In genomic region chr11:115427482-115428331, GRCm38 (mm10) we compare ENCODE assay signal across 8 mouse cellular contexts. TPM values are rescaled to one million over a fixed set of nuclear protein-coding genes. Genes with fewer than 3 reads are reported as not detected.
DNase-seq lines count a peak whose midpoint lies in the region; ATAC-seq and TF ChIP-seq lines count a peak whose summit lies in the region.

No protein-coding gene starts in this region.

- H3K27ac ChIP-seq in forebrain, embryonic 15.5 days (replicated peaks), result peak overlapping the region; percentile 66

- peak; percentile 86 for DNase-seq in MN1 (ENCODE audit: low spot score)
- peak; percentile 73 for DNase-seq in cerebellum, adult 11 months
- peak; percentile 50 for DNase-seq in heart, postnatal 25 days (ENCODE audit: low spot score)
- DNase-seq in layer of hippocampus, adult 11-12 months (ENCODE audit: low spot score), result peak; percentile 79
- DNase-seq in lung, adult 2 months, result peak; percentile 41
- peak; percentile 75 to 80 for DNase-seq in thymus, postnatal 36 days

- intact Hi-C loops in heart, postnatal 25 days (cut with DNase I), result loop anchor here (1.0 to 5.0 kb wide), 3 partner anchors 46 to 175 kb away; partner anchors contain the start of genes Gga3 and Mrps7

- 32% methylated on average over 20 of the region's 20 CpGs for WGBS in forebrain, embryonic 15.5 days
- 23% methylated on average over 20 of the region's 20 CpGs for WGBS in lung, adult 2 months

- H3K9me3 ChIP-seq in forebrain, embryonic 15.5 days, result no peaks in the 10 kb centered on the region

- peaks cover 41% of the 10 kb centered on the region for H3K36me3 ChIP-seq in forebrain, embryonic 15.5 days

- TF ChIP-seq POLR2A in lung, adult 2 months (IDR thresholded peaks at IDR 0.05; ENCODE audit: borderline replicate concordance, extremely low read depth, low read depth, low read length), result no peak

- H3K4me3 ChIP-seq in forebrain, embryonic 15.5 days, result peak overlapping the region; percentile 10; the same call in 1 of the 2 replicates
- peak overlapping the region; percentile 35 for H3K4me3 ChIP-seq in lung, adult 2 months (replicated peaks; ENCODE audit: extremely low read depth, low read depth, low read length)

- ATAC-seq in forebrain, embryonic 15.5 days (replicated peaks), result peak; percentile 72
- peak; percentile 62 for ATAC-seq in neutrophil, adult 5-6 weeks (ENCODE audit: extremely low read depth, insufficient number of reproducible peaks, low FRiP score, poor library complexity, severe bottlenecking)

- H3K27me3 ChIP-seq in forebrain, embryonic 15.5 days, result no peaks in the 10 kb centered on the region

- H3K4me1 ChIP-seq in forebrain, embryonic 15.5 days, result peaks cover 11% of the 10 kb centered on the region
- peaks cover 7% of the 10 kb centered on the region for H3K4me1 ChIP-seq in lung, adult 2 months (ENCODE audit: control insufficient read depth, insufficient read depth, low read length)

- peak overlapping the region; percentile 27 for H3K9ac ChIP-seq in forebrain, embryonic 15.5 days (replicated peaks)

- TF ChIP-seq CTCF in lung, adult 2 months (IDR thresholded peaks at IDR 0.05; ENCODE audit: insufficient read depth, low read length), result peak; percentile 74

- peak overlapping the region; percentile 39 for H3K4me2 ChIP-seq in forebrain, embryonic 15.5 days (replicated peaks)

RNA-seq across cellular contexts. Expression of gene Kctd2, which starts 7.8 kb away (rescaled TPM):
- 23.6 and 26.3 TPM in 2 replicates for polyA plus RNA-seq in forebrain, embryonic 15.5 days (2015; fragmentation: Nextera tagmentation; extraction: Ambion mirVana)
- total RNA-seq in heart, postnatal 25 days (2021), result 10 to 100 TPM; 27.0 to 28.0 TPM
- polyA plus RNA-seq in lung, adult 2 months (2012; rRNA removed), result 33.3 and 36.6 TPM in 2 replicates
- 22.1 and 24.2 TPM in 2 replicates for total RNA-seq in neutrophil, adult 5-6 weeks (2017)

RNA-seq across cellular contexts. Expression of gene Atp5h, which starts 7.9 kb away (rescaled TPM):
- 722 and 770 TPM in 2 replicates for polyA plus RNA-seq in forebrain, embryonic 15.5 days (2015; fragmentation: Nextera tagmentation; extraction: Ambion mirVana)
- 1,000 to 10,000 TPM; 2,312 to 2,343 TPM for total RNA-seq in heart, postnatal 25 days (2021)
- polyA plus RNA-seq in lung, adult 2 months (2012; rRNA removed), result 52.4 and 108 TPM in 2 replicates
- total RNA-seq in neutrophil, adult 5-6 weeks (2017), result 265 and 277 TPM in 2 replicates

RNA-seq across cellular contexts. Expression of gene Trim80, which starts 12.6 kb away (rescaled TPM):
- polyA plus RNA-seq in forebrain, embryonic 15.5 days (2015; fragmentation: Nextera tagmentation; extraction: Ambion mirVana), result not detected in 2 replicates
- total RNA-seq in heart, postnatal 25 days (2021), result not detected
- 0.07 and 0.13 TPM in 2 replicates for polyA plus RNA-seq in lung, adult 2 months (2012; rRNA removed)
- total RNA-seq in neutrophil, adult 5-6 weeks (2017), result not detected in 2 replicates

RNA-seq across cellular contexts. Expression of gene Mrpl58, which starts 24.2 kb away (rescaled TPM):
- 178 and 192 TPM in 2 replicates for polyA plus RNA-seq in forebrain, embryonic 15.5 days (2015; fragmentation: Nextera tagmentation; extraction: Ambion mirVana)
- total RNA-seq in heart, postnatal 25 days (2021), result 100 to 1,000 TPM; 143 to 145 TPM
- 52.3 and 80.8 TPM in 2 replicates for polyA plus RNA-seq in lung, adult 2 months (2012; rRNA removed)
- 27.7 and 30.4 TPM in 2 replicates for total RNA-seq in neutrophil, adult 5-6 weeks (2017)

RNA-seq across cellular contexts. Expression of gene Slc16a5, which starts 34.6 kb away (rescaled TPM):
- 0.10 TPM in 1 of 2 replicates, not detected in the other for polyA plus RNA-seq in forebrain, embryonic 15.5 days (2015; fragmentation: Nextera tagmentation; extraction: Ambion mirVana)
- total RNA-seq in heart, postnatal 25 days (2021), result not detected
- polyA plus RNA-seq in lung, adult 2 months (2012; rRNA removed), result 0.80 and 0.95 TPM in 2 replicates
- total RNA-seq in neutrophil, adult 5-6 weeks (2017), result 0.35 and 1.6 TPM in 2 replicates

Comparison
In these comparisons a context has a peak if more than half of its experiments do, and no peak if none do; other contexts are left out.
1. Peak in every context shown above with its lines: DNase-seq, ATAC-seq, H3K4me3 ChIP-seq and H3K27ac ChIP-seq.